Mouse (Mus musculus) E14TG2a.4 (cell line): ENCODE data around the gene Gm20388.

Experiments
- H3K27me3 ChIP-seq: 2 replicates; pipeline ENCODE4 v1.6.1; 2014; ENCODE audit warnings: low read length, control low read depth; ENCODE audit not compliant: insufficient read depth
- H3K36me3 ChIP-seq: 2 replicates; pipeline ENCODE4 v1.6.1; 2014; ENCODE audit warnings: low read length, control low read depth; ENCODE audit not compliant: insufficient read depth
- H3K4me1 ChIP-seq: replicated peaks from 2 replicates; pipeline ENCODE4 v1.6.1; 2014; ENCODE audit warnings: low read depth, low read length, control low read depth
- H3K4me3 ChIP-seq: replicated peaks from 2 replicates; pipeline ENCODE4 v1.5.1; 2014; ENCODE audit warnings: mild to moderate bottlenecking, low read length
- H3K9me3 ChIP-seq: 2 replicates; pipeline ENCODE4 v1.6.1; 2014; ENCODE audit warnings: low read length, control low read depth
- CTCF ChIP-seq: conservative IDR thresholded peaks from 2 replicates; pipeline ENCODE4 v1.5.1; 2014; ENCODE audit warnings: low read length
- NANOG ChIP-seq: IDR thresholded peaks from 2 replicates; pipeline ENCODE4 v1.6.1; 2014; ENCODE audit warnings: borderline replicate concordance, low read length, mixed read lengths
- POU5F1 ChIP-seq: IDR thresholded peaks from 2 replicates; pipeline ENCODE4 v1.6.1; 2014; ENCODE audit warnings: low read length, borderline replicate concordance

Gene Gm20388

GRCm38 (mm10) chr8:122003646-122004045 is 2093.0 kb downstream of the Gm20388 start:
- no peak for TF ChIP-seq POU5F1
- TF ChIP-seq NANOG = no peak
- TF ChIP-seq CTCF = no peak
- Histone ChIP-seq H3K36me3 (peaks cover 96% of the 10 kb centered on the region), H3K27me3 (no peaks in the 10 kb centered on the region), H3K9me3 (no peaks in the 10 kb centered on the region), H3K4me1 (peaks cover 16% of the 10 kb centered on the region; the same call in 1 of the 2 replicates), H3K4me3 (no peak overlapping the region)

DNA sequence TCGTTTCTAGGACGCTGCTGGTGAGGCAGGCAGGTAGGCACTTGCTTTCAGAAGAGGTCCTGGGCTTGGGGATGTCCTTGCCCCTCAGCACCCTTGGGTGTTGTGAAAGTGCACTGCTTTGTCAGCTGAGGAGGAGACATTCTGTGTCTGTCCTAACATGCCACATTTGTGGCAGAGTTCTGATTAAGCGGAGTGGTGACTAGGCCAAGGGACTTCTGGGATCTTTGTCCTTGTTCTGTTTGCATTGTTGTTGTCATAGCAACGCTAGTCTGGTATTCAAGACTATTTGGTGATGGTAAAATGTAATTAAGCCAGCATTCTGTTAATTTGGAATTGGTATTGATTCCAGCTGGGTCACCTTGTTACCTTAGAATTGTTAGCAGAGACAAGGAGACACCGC is 2093.5 kb downstream of the Gm20388 start:
- Histone ChIP-seq H3K9me3 (no peaks in the 10 kb centered on the region), H3K36me3 (peaks cover 96% of the 10 kb centered on the region), H3K4me3 (no peak overlapping the region), H3K27me3 (no peaks in the 10 kb centered on the region), H3K4me1 (peaks cover 16% of the 10 kb centered on the region; the same call in 1 of the 2 replicates)
- TF ChIP-seq POU5F1 (no peak), CTCF (no peak), NANOG (no peak)

GRCm38 (mm10) chr8:122005422-122006204 is 2095.0 kb downstream of the Gm20388 start:
- Histone ChIP-seq H3K9me3 (no peaks in the 10 kb centered on the region), H3K4me3 (no peak overlapping the region), H3K27me3 (no peaks in the 10 kb centered on the region), H3K36me3 (peaks cover 95% of the 10 kb centered on the region), H3K4me1 (peaks cover 19% of the 10 kb centered on the region)
- TF ChIP-seq NANOG = no peak
- no peak for TF ChIP-seq CTCF
- no peak for TF ChIP-seq POU5F1

GRCm38 (mm10) chr8:122006688-122007484 is 2096.2 kb downstream of the Gm20388 start:
- Histone ChIP-seq H3K4me3 (no peak overlapping the region), H3K27me3 (no peaks in the 10 kb centered on the region), H3K36me3 (peaks cover 95% of the 10 kb centered on the region), H3K9me3 (no peaks in the 10 kb centered on the region), H3K4me1 (peaks cover 24% of the 10 kb centered on the region)
- no peak for TF ChIP-seq POU5F1

- H3K4me1 ChIP-seq = peaks cover 24% of the 10 kb centered on the region
- no peak overlapping the region for H3K4me3 ChIP-seq
- no peak for TF ChIP-seq POU5F1
- TF ChIP-seq CTCF = no peak
- no peak for TF ChIP-seq NANOG
- no peaks in the 10 kb centered on the region for H3K9me3 ChIP-seq
- no peaks in the 10 kb centered on the region for H3K27me3 ChIP-seq
- peaks cover 95% of the 10 kb centered on the region for H3K36me3 ChIP-seq
Measured at GRCm38 (mm10) chr8:122008395-122008794, 2097.8 kb downstream of the Gm20388 start.

GRCm38 (mm10) chr8:122010638-122011037 is 2100.0 kb downstream of the Gm20388 start:
- Histone ChIP-seq H3K4me3 (no peak overlapping the region), H3K4me1 (peaks cover 18% of the 10 kb centered on the region), H3K9me3 (no peaks in the 10 kb centered on the region), H3K27me3 (no peaks in the 10 kb centered on the region), H3K36me3 (peaks cover 93% of the 10 kb centered on the region)
- TF ChIP-seq CTCF = no peak
- no peak for TF ChIP-seq POU5F1
- no peak for TF ChIP-seq NANOG

DNA sequence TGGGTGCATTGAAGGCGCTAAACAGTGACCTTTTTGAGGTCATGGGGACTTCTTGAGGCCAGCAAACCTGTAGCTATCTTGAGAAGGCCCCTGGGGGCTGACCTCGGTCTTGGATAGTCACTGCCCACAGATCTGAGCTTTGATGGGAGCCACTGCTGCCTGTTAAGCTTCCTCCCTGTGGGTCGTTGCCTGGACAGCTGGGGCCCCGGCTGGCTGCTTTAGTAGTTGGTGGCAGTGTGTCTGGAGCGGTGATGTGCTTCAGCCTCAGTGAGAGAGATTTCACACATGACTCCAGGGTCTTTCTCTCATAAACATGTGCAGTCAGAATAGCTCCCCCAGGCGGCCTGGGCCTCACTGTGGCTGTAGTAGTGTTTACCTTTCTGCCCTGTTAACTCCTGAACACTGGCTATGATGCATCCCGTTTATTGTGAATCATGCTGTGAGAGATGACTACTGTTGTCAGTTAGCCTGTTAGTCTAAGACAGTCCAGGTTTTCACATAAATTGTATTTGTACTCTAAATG is 2100.5 kb downstream of the Gm20388 start:
- H3K9me3 ChIP-seq = no peaks in the 10 kb centered on the region
- H3K36me3 ChIP-seq = peaks cover 95% of the 10 kb centered on the region
- no peaks in the 10 kb centered on the region for H3K27me3 ChIP-seq
- no peak overlapping the region for H3K4me3 ChIP-seq
- no peak for TF ChIP-seq CTCF
- TF ChIP-seq NANOG = no peak
- no peak for TF ChIP-seq POU5F1
- peaks cover 16% of the 10 kb centered on the region for H3K4me1 ChIP-seq

DNA sequence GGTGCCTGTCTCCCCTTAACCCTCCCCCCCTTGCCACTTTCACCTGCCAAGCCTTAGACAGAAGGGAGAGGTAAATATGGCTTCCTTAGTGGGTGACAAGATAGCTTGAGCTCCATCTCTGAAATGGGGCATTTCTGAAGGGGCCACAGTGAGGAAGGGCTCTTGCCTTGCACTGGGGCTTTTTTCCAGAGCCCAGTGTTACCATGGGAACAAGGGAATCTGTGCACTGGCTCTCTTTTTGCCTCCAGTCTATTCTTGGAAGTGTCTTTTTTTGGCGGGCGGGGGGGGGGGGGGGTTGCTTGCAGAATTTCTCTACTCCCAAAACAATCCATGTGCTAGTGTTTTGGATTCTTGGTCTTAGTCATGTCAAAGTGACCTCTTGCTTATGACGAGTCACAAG is 2104.0 kb downstream of the Gm20388 start:
- Histone ChIP-seq H3K9me3 (no peaks in the 10 kb centered on the region), H3K4me3 (no peak overlapping the region), H3K4me1 (peaks cover 8% of the 10 kb centered on the region; the same call in 1 of the 2 replicates), H3K27me3 (no peaks in the 10 kb centered on the region), H3K36me3 (peaks cover 96% of the 10 kb centered on the region)
- TF ChIP-seq POU5F1 (no peak), CTCF (no peak), NANOG (no peak)
